Mouse (Mus musculus): Measurements from ENCODE around the gene M1ap. TPM values are rescaled to one million over a fixed set of nuclear protein-coding genes. Genes with fewer than 3 reads are reported as not detected.
A peak's percentile ranks its signal among the peaks of the same experiment; 100 is the strongest.

M1ap gene
- polyA plus RNA-seq, 1 experiment from 2014 or later: 12.7 TPM

DNA sequence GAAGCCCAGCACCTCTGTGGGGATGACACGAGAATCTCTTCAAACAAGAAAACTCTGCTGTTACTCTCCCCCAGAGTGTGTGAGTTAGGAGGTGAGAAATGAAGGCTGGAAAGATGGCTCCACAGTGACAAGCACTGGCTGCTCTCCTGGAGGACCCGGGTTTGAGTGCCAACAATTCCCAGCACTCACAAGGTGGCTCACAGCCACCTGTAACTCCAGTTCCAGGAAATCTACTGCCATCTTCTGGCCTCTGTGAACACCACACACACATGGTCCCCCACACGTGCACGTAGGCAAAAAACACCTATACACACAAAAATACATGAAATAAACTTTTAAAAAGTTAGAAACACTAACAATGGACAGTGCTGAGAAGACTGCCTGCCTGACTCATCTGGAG is 51.6 kb downstream of the M1ap start:
- H3K36me3 ChIP-seq (ENCODE audit: control insufficient read depth, insufficient read depth): no peaks in the 10 kb centered on the region
- no peak for ATAC-seq (ENCODE audit: low read depth)
- H3K27me3 ChIP-seq (ENCODE audit: control insufficient read depth, insufficient read depth, low read depth, low read length): no peaks in the 10 kb centered on the region
- 64% methylated on average over 4 of the region's 4 CpGs for WGBS (ENCODE audit: insufficient replicate concordance)
- H3K9ac ChIP-seq (ENCODE audit: low read depth, low read length): no peak overlapping the region
- peak overlapping the region; percentile 93 for H3K27ac ChIP-seq (ENCODE audit: low read length)
- no peak overlapping the region for H3K4me3 ChIP-seq (ENCODE audit: low read depth, low read length)
- peaks cover 24% of the 10 kb centered on the region for H3K4me1 ChIP-seq (ENCODE audit: control insufficient read depth, low read depth, low read length)
- H3K9me3 ChIP-seq (replicated peaks; ENCODE audit: control insufficient read depth, low read length): no peaks in the 10 kb centered on the region
- H3K4me2 ChIP-seq (ENCODE audit: low read depth, low read length): no peak overlapping the region

DNA sequence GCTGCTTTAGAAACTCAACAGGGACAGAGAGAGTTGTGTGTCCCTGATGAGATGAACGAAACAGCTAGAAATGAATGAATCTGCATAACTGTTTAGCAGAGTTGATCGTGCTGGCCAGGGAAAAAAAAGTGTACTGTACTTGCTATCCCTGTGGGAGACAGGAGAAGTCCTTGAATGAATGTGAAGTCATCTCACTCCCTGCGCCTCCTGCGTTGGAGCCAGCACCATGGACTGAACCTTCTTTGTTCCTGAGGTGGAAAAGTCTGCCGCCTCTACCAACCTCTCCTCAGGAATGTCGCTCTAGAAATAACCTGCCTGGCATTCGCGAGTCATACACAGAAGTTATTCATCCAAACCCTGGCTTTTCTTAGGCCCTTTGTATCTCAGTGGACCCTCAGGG is 53.3 kb downstream of the M1ap start:
- Histone ChIP-seq H3K4me3 (ENCODE audit: low read depth, low read length) (no peak overlapping the region), H3K27me3 (ENCODE audit: control insufficient read depth, insufficient read depth, low read depth, low read length) (no peaks in the 10 kb centered on the region), H3K4me1 (ENCODE audit: control insufficient read depth, low read depth, low read length) (peaks cover 40% of the 10 kb centered on the region), H3K36me3 (ENCODE audit: control insufficient read depth, insufficient read depth) (no peaks in the 10 kb centered on the region), H3K9ac (ENCODE audit: low read depth, low read length) (no peak overlapping the region), H3K27ac (ENCODE audit: low read length) (no peak overlapping the region), H3K4me2 (ENCODE audit: low read depth, low read length) (no peak overlapping the region), H3K9me3 (replicated peaks; ENCODE audit: control insufficient read depth, low read length) (no peaks in the 10 kb centered on the region)
- WGBS (ENCODE audit: insufficient replicate concordance): 79% methylated on average over 8 of the region's 8 CpGs
- ATAC-seq (ENCODE audit: low read depth): no peak

DNA sequence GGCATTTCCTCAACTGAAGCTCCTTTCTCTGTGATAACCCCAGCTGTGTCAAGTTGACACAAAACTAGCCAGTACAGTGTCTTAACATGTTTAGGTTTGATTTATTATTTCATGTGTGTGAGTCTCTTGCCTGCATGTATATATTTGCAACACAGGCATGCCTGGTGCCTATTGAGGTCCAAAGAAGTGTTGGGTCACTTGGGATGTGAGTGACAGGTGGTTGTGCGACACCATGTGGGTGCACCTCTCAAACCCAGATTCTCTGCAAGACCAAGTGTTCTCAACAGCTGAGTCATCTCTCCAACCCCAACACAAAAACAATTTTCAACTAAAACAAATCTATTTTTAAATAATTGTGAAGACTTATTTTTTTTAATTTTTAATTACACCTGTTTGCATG is 56.4 kb downstream of the M1ap start:
- no peak overlapping the region for H3K9ac ChIP-seq (ENCODE audit: low read depth, low read length)
- no peaks in the 10 kb centered on the region for H3K36me3 ChIP-seq (ENCODE audit: control insufficient read depth, insufficient read depth)
- peaks cover 27% of the 10 kb centered on the region for H3K4me1 ChIP-seq (ENCODE audit: control insufficient read depth, low read depth, low read length)
- no peaks in the 10 kb centered on the region for H3K27me3 ChIP-seq (ENCODE audit: control insufficient read depth, insufficient read depth, low read depth, low read length)
- H3K4me2 ChIP-seq (ENCODE audit: low read depth, low read length): no peak overlapping the region
- H3K9me3 ChIP-seq (replicated peaks; ENCODE audit: control insufficient read depth, low read length): no peaks in the 10 kb centered on the region
- H3K27ac ChIP-seq (ENCODE audit: low read length): no peak overlapping the region
- no peak overlapping the region for H3K4me3 ChIP-seq (ENCODE audit: low read depth, low read length)
- ATAC-seq (ENCODE audit: low read depth): no peak
- WGBS (ENCODE audit: insufficient replicate concordance): 86% methylated on average over 1 of the region's 1 CpGs

DNA sequence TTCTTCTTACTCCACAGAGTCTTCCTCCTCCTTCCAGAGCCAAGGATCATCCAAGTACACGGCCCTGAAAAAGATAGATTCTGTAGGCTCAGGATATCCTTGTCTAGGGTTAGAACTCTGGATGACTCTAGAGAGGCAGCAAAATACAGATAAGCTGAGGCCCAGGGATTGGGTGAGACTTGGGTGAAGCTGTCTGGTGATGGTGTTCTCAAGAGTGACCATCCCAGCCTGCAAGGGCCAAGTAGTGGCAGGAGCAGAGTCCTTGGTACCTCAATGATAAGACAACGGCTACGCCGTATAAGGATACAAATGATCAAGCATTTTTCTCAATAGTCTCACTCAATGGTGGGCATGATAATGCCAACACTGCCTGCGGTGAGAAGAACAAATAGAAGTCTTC is 57.1 kb downstream of the M1ap start:
- ATAC-seq (ENCODE audit: low read depth): peak; percentile 70
- peak overlapping the region; percentile 72 for H3K27ac ChIP-seq (ENCODE audit: low read length)

DNA sequence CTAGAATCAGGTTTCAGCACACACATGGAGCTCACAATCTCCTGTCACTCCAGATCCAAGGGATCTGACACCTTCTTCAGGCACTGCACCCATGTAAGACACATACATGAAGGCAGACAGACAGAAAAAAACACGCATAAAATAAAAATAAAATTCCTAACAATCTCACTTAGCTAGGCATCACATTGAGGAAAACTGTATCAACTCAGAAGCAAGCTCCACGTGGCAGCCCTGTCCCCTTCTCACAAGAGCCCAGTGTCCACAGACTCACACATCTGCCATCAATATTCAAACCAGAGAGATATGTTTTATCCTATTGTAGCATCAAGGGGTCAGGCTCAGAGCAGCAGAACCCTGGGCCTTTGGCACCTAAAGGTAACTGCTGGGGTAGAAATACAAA is 57.6 kb downstream of the M1ap start:
- Histone ChIP-seq H3K9ac (ENCODE audit: low read depth, low read length) (no peak overlapping the region), H3K4me3 (ENCODE audit: low read depth, low read length) (no peak overlapping the region; the same call in 1 of the 2 replicates), H3K4me2 (ENCODE audit: low read depth, low read length) (no peak overlapping the region), H3K27me3 (ENCODE audit: control insufficient read depth, insufficient read depth, low read depth, low read length) (no peaks in the 10 kb centered on the region), H3K36me3 (ENCODE audit: control insufficient read depth, insufficient read depth) (no peaks in the 10 kb centered on the region), H3K27ac (ENCODE audit: low read length) (peak overlapping the region; percentile 72), H3K4me1 (ENCODE audit: control insufficient read depth, low read depth, low read length) (peaks cover 22% of the 10 kb centered on the region), H3K9me3 (replicated peaks; ENCODE audit: control insufficient read depth, low read length) (no peaks in the 10 kb centered on the region)
- ATAC-seq (ENCODE audit: low read depth): no peak
- 52% methylated on average over 2 of the region's 2 CpGs for WGBS (ENCODE audit: insufficient replicate concordance)

More for the DNA sequence above, 57.1 kb downstream of the M1ap start:
- H3K4me1 ChIP-seq (ENCODE audit: control insufficient read depth, low read depth, low read length): peaks cover 22% of the 10 kb centered on the region
- H3K36me3 ChIP-seq (ENCODE audit: control insufficient read depth, insufficient read depth): no peaks in the 10 kb centered on the region
- WGBS (ENCODE audit: insufficient replicate concordance): 55% methylated on average over 5 of the region's 5 CpGs
- no peak overlapping the region for H3K9ac ChIP-seq (ENCODE audit: low read depth, low read length)
- no peaks in the 10 kb centered on the region for H3K27me3 ChIP-seq (ENCODE audit: control insufficient read depth, insufficient read depth, low read depth, low read length)
- peak overlapping the region; percentile 22; the same call in 1 of the 2 replicates for H3K4me2 ChIP-seq (ENCODE audit: low read depth, low read length)
- H3K9me3 ChIP-seq (replicated peaks; ENCODE audit: control insufficient read depth, low read length): no peaks in the 10 kb centered on the region
- no peak overlapping the region; the same call in 1 of the 2 replicates for H3K4me3 ChIP-seq (ENCODE audit: low read depth, low read length)

DNA sequence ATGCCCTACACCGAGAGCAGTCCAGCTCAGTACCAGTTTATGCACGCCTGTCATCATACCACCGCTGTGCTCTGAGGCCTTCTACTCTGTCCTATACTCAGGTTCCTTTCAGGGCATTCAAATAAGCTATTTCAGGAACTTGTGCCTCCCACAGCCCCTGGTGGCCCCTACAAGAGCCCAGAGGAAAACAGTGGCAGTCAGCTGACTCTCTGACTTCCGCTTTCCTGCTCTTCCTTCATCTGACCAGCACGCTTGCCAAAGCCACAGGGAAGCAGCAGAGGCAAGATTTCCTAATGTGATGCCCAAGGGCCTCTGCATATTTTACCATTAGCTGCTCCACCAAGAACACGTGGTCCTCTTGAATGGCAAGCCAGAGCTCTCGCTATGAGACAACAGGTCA is 58.2 kb downstream of the M1ap start:
- Histone ChIP-seq H3K36me3 (ENCODE audit: control insufficient read depth, insufficient read depth) (no peaks in the 10 kb centered on the region), H3K9ac (ENCODE audit: low read depth, low read length) (no peak overlapping the region), H3K27me3 (ENCODE audit: control insufficient read depth, insufficient read depth, low read depth, low read length) (no peaks in the 10 kb centered on the region), H3K4me3 (ENCODE audit: low read depth, low read length) (no peak overlapping the region), H3K4me1 (ENCODE audit: control insufficient read depth, low read depth, low read length) (peaks cover 24% of the 10 kb centered on the region), H3K4me2 (ENCODE audit: low read depth, low read length) (no peak overlapping the region), H3K27ac (ENCODE audit: low read length) (peak overlapping the region; percentile 72), H3K9me3 (replicated peaks; ENCODE audit: control insufficient read depth, low read length) (no peaks in the 10 kb centered on the region)
- 36% methylated on average over 7 of the region's 7 CpGs for WGBS (ENCODE audit: insufficient replicate concordance)
- ATAC-seq (ENCODE audit: low read depth): peak; percentile 54

DNA sequence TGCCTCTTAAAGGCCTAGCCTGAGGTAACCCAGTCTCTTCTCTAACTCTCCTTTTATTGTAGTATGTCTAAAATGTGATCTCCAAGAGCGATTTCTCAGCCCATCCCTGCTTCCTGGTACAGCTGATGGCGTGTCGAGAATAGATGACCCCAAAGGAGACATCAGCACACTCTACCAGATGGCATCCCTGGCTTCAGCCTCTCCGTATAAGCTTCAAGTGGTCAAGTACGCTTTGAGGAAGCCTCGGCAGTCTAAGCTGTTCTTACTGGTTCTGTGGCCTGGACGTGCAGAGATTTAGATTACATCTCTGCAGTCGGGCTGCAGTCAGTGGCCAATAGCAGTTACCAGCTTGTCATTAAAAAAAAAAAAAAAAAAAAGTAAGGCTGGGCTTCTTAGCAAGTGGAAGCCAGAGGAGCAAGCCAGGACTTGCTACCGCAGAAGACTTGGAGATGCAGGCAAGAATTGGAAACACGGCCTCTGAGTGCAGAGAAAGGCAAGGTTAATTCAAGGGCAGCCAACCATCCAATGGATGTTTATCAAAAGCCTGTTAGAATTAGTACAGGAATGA is 58.8 kb downstream of the M1ap start:
- 64% methylated on average over 10 of the region's 10 CpGs for WGBS (ENCODE audit: insufficient replicate concordance)
- peaks cover 31% of the 10 kb centered on the region for H3K4me1 ChIP-seq (ENCODE audit: control insufficient read depth, low read depth, low read length)

DNA sequence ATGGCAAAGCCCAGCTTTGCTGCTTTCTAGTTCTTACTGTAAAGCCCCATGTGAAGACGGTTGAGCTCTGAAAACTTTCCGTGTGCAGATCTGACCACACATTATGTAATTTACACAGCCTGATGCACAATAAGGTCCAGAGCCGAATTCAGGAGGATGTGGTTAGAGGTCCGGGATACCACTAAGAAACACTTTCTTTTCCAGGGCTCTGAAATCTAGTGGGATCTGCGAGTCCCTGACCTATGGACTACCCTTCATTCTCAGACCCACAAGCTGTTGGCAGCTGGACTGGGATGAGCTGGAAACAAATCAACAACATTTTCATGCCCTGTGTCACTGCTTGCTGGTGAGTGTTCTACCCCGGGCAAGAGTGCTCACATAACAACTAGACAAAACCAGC is 59.4 kb downstream of the M1ap start:
- WGBS (ENCODE audit: insufficient replicate concordance): 48% methylated on average over 6 of the region's 6 CpGs
- peak overlapping the region; percentile 72; the same call in 1 of the 2 replicates for H3K27ac ChIP-seq (ENCODE audit: low read length)
- H3K27me3 ChIP-seq (ENCODE audit: control insufficient read depth, insufficient read depth, low read depth, low read length): no peaks in the 10 kb centered on the region
- H3K4me1 ChIP-seq (ENCODE audit: control insufficient read depth, low read depth, low read length): peaks cover 37% of the 10 kb centered on the region
- H3K9ac ChIP-seq (ENCODE audit: low read depth, low read length): no peak overlapping the region
- ATAC-seq (ENCODE audit: low read depth): no peak
- H3K4me3 ChIP-seq (ENCODE audit: low read depth, low read length): no peak overlapping the region
- no peak overlapping the region for H3K4me2 ChIP-seq (ENCODE audit: low read depth, low read length)
- no peaks in the 10 kb centered on the region for H3K36me3 ChIP-seq (ENCODE audit: control insufficient read depth, insufficient read depth)
- H3K9me3 ChIP-seq (replicated peaks; ENCODE audit: control insufficient read depth, low read length): no peaks in the 10 kb centered on the region

More for the DNA sequence above, 58.8 kb downstream of the M1ap start:
- peak overlapping the region; percentile 72 for H3K27ac ChIP-seq (ENCODE audit: low read length)
- ATAC-seq (ENCODE audit: low read depth): no peak
- no peaks in the 10 kb centered on the region for H3K36me3 ChIP-seq (ENCODE audit: control insufficient read depth, insufficient read depth)
- no peak overlapping the region for H3K9ac ChIP-seq (ENCODE audit: low read depth, low read length)
- no peaks in the 10 kb centered on the region for H3K27me3 ChIP-seq (ENCODE audit: control insufficient read depth, insufficient read depth, low read depth, low read length)
- H3K4me3 ChIP-seq (ENCODE audit: low read depth, low read length): no peak overlapping the region
- H3K4me2 ChIP-seq (ENCODE audit: low read depth, low read length): no peak overlapping the region
- no peaks in the 10 kb centered on the region for H3K9me3 ChIP-seq (replicated peaks; ENCODE audit: control insufficient read depth, low read length)

DNA sequence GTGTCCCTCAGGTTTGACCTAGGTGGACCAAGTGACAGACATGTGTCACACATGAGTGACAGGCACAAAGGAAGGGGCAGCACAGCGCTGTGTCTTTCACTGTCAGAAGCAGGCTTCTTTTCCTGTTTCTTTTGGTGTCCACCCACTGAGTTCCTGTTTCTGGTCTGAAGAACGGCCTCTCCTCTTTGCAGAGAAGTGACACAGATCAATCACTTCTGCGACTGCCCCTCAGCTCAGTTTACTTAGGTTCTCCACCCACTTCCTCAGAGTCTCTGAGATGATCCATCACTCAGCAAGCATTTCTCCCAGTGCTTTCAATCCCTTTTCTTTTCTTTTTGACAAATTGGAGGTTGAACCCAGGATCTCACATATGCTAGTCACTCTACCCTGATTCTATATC is 62.0 kb downstream of the M1ap start:
- Histone ChIP-seq H3K9ac (ENCODE audit: low read depth, low read length) (no peak overlapping the region), H3K4me3 (ENCODE audit: low read depth, low read length) (no peak overlapping the region), H3K27ac (ENCODE audit: low read length) (peak overlapping the region; percentile 54), H3K9me3 (replicated peaks; ENCODE audit: control insufficient read depth, low read length) (no peaks in the 10 kb centered on the region), H3K4me2 (ENCODE audit: low read depth, low read length) (no peak overlapping the region), H3K4me1 (ENCODE audit: control insufficient read depth, low read depth, low read length) (peaks cover 50% of the 10 kb centered on the region), H3K27me3 (ENCODE audit: control insufficient read depth, insufficient read depth, low read depth, low read length) (no peaks in the 10 kb centered on the region), H3K36me3 (ENCODE audit: control insufficient read depth, insufficient read depth) (no peaks in the 10 kb centered on the region)
- 30% methylated on average over 3 of the region's 3 CpGs for WGBS (ENCODE audit: insufficient replicate concordance)
- ATAC-seq (ENCODE audit: low read depth): no peak

Measured in liver, embryonic 16.5 days (tissue).